Mouse (Mus musculus) monocyte, adult 2 months (primary cell): ENCODE measurements around the gene Eif3a.
A peak's percentile ranks its signal among the peaks of the same experiment; 100 is the strongest.

Experiments
- DNase-seq, 2 experiments: peaks; one replicate each; pipeline ENCODE4 v3.0.0; 2022; ENCODE audit warnings: low spot score in 2 of 2, low read depth in 1 of 2

Eif3a gene

GRCm38 (mm10) chr19:60790551-60791161, at the start of gene Eif3a:
Eif3a (minus strand) TSS chr19:60790658.
- DNase-seq: peak; percentile 89 to 93

GRCm38 (mm10) chr19:60837747-60838146, 47.3 kb upstream of the Eif3a start:
- DNase-seq: peak; percentile 20 to 42

- peak; percentile 39 to 53 for DNase-seq
Measured at GRCm38 (mm10) chr19:60818677-60819076, 28.2 kb upstream of the Eif3a start.

GRCm38 (mm10) chr19:60813133-60813532, 22.7 kb upstream of the Eif3a start:
- DNase-seq: no peak

- no peak for DNase-seq
Measured at GRCm38 (mm10) chr19:60812036-60812389, 21.6 kb upstream of the Eif3a start.

GRCm38 (mm10) chr19:60811098-60812035, 20.9 kb upstream of the Eif3a start, which contains the start of gene Fam45a:
Fam45a (plus strand) TSS chr19:60811585.
- peak; percentile 84 to 90 for DNase-seq

DNA sequence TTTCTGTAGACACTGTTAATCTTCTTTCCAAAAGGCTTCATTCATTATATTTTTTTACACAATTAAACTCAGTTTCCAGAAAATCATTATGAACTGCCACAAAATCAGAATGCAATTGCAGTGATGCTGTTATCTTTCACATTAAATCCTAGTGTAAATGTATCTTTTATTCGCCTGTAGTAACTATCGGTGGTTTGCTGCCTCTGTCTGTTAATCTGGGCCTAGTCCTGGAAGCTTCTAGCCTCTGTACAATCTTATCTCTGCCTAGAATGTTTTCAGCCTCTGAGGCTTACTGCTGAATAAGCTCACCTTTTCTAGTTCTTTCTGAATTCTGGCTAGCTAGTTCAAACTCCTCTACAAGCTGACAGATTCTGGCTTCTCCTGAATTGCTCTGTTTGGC, 19.5 kb upstream of the Eif3a start:
- no peak for DNase-seq

GRCm38 (mm10) chr19:60804903-60805302, 14.4 kb upstream of the Eif3a start:
- DNase-seq: no peak

GRCm38 (mm10) chr19:60799867-60800569, 9.6 kb upstream of the Eif3a start:
- DNase-seq: no peak

DNA sequence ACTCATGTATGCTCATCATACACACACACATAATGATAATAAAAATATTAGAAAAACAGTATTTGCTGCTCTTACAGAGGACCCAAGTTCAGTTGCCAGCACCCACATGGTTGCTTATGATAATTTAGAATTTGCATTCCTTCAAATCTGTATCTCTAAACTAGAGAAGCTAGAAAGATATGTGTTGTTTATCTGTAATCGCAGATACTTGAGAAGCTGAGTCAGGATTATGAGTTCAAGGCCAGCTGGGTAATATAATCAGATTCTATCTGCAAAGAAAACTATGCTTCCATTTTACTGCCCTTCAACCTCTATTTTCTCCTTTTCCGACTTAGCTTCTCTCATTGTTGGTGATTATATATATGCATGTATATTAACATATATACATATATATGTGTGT, 7.0 kb upstream of the Eif3a start:
- DNase-seq: no peak

- DNase-seq: no peak
Measured at GRCm38 (mm10) chr19:60795244-60795643, 4.8 kb upstream of the Eif3a start.

DNA sequence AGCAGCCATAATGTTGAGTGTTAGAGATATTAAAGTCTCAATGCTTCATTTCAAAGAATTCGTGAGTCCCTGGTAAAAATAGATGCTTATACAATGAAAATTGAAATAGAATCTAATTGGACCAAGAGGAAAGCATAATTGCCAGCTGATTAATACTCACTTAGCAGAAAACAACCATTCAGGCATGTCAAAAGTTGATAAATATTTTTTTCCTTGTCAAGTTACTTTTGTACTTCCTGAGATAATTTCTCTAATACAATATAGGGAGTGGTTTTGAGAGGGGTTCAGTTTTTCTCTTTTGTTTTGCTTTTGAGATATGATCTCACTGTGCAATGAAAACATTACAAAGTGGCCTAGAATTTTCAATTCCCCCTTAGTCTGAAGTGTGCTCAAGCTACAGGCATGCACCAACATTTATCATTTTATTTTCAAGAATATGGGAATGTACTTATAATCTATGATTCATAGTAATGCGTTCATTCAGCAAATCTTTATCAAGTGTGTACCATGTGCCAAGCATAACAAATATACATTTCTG, 2.8 kb upstream of the Eif3a start:
- no peak for DNase-seq

DNA sequence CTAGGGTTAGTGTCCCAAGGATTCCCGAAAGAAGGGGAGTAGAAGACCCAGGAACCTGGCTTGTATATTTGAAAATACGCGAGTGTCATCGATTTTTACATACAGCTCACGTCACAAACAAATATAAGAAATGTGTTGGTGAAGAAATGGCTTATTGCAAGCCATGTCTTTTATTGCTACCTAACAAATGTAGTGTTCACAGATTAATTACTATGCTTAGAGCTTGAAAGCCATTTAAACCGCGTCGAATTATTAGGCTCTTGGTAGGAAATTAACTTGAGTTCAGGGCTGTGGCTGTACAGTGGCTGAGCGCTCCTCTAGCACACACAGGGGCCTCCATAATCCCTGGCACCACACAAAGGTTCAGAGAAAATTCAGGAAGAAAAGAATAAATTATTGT, 706 bp upstream of the Eif3a start:
- no peak for DNase-seq

DNA sequence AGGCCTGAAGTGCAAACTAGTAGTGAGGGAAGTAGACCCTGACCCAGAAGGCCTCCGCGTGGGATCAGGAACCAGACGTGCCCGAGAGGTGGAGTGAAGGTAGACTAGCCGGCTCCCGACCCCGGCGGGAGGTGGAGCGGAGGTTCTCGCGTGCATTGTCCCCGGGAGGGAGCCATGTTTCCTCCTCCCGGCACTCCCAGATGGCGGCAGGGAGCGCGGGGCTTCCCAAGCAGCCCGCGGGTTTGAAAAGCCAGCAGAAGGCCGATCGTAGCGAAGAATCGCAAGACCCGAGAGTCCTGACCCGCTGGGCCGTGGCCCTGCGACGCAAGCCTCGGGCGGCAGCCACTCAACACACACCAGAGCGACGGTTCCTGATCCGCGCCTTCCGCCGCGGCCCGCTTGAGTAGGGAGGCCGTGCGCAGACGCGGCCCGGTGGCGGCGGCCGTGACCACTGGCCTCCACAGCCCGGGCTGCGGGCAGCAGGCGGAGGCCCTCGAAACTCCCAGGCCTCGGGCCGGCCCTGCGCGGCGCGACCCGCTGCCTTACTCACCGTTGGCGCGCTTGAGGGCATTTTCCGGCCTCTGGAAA, 445 bp downstream of the Eif3a start:
- no peak for DNase-seq

DNA sequence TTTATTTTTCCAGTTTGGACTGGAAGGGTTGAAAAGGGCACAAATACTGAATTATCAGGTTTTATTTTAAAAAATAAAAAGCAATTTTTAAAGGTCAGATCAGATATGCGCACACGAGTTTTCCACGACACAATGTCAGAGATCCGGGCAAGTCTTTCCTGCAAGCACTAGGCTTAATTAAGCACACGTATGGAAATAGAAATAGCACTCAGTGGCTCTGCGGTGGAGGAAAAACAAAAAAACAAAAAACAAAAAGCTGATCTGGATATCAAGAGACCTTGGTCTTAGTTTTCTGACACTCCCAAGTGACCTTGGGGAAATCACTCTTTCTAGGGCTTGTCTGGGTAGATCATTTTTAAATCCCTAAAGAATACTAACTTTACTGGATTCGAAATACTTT, 1.0 kb downstream of the Eif3a start:
- DNase-seq: no peak

DNA sequence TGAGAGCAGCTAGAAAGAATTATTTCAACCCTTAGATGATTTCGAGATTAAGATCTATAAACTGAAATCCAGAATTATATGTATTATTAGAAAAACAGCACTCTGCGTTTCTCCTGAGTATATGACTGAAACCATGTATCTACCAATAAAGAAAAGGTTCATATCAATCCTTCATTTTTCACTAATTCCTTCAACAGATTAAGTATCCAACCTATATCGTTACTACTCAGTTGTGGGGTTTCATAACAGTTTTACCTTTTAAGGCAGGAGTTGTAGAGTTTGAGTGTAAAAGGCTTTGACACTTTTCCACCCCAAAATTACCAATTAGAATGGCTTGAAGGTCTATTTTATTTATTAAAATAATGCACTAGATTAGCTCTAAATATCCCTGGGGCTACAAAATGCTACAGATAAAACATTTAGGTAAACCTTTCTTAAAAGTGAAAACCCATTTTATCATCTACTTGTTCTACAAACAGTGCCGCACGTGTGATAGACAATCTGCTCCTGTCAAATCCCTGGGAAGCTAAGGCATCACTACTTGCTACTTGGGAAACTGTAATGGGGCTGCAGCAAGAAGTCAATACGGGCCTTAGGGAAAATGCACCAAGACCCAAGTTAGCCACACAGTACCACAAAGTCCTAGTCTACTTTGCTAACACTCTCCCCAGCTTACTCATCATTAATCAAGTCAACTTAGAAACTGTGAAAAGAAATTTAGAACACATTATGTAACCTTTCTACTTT, 2.1 kb downstream of the Eif3a start:
- DNase-seq: no peak

DNA sequence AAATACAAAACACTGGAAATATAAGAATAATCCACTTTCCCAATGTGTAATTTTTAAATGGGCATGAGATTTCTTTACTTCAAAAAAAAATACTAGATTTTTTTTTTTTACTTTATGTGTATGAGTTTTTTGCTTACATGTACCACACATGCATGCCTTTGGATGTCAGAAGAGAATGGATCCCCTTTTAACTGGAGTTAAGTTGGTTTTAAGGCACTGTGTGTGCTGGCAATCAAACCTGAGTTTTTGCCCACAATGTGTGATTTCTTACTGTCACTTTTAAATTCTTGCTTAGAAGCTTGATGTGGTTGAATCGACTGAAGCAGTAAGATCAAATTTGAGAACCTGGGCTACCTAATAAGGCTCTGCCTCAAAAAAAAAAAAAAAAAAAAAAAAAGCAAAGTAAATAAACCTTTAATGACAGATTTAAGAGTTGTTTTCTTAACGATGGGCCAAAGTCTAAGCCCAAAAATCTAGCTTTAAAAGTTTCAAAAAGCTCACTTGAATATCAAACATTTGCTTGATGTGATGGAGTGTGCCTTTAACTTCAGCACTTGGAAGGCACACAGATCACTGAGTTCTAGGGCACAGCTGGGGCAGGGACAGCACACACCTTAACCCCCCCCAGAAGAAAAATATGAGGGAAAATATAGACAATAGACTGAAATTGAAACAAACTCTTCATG, 2.9 kb downstream of the Eif3a start:
- DNase-seq: no peak

- DNase-seq: no peak
Measured at GRCm38 (mm10) chr19:60784712-60785111, 5.7 kb downstream of the Eif3a start.

- no peak for DNase-seq
Measured at GRCm38 (mm10) chr19:60782034-60782433, 8.4 kb downstream of the Eif3a start.

DNA sequence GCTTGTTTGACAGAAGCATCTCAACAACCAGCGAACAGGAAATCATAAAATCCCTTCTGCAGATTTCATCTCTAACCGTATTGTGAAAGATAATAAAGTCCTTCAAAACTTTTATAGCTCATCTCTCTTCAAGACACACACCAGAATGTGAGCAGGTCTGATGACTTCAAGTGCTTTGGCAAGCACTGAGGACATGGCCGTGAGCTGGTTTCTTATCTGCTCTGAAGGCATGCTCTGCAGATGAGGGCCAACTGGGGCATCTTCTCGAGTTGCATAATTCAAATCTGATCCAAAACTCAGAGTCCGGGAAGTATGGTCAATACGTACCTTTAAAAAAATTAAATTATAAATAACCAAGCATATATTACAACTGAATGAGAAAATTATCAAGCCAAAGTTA, 17.1 kb downstream of the Eif3a start:
- no peak for DNase-seq
